Mouse (Mus musculus): ENCODE data around the gene Pigc.

- TF ChIP-seq CTCF (IDR thresholded peaks at IDR 0.05; ENCODE audit: extremely low read depth, insufficient read depth, insufficient read length, insufficient replicate concordance) (no peak), POLR2A (IDR thresholded peaks at IDR 0.05; ENCODE audit: low read depth, low read length) (no peak)
Measured at GRCm38 (mm10) chr1:161999338-161999737, 30.4 kb downstream of the Pigc start.
